Mouse (Mus musculus) G1E (cell line): ENCODE measurements at regions not wholly inside any gene's neighbourhood (a gene's known extent, or its start where the extent isn't known, plus 50 kb on each side); places are given as distances from the start of the nearest gene placed in this dataset.

Source experiments
- ATAC-seq: 2 replicates; pipeline ENCODE4 v1.8.0; 2016; ENCODE audit warnings: mild to moderate bottlenecking; ENCODE audit not compliant: insufficient number of reproducible peaks, poor library complexity, low FRiP score, severe bottlenecking; ENCODE audit errors: extremely low read depth
- DNase-seq: peaks from one replicate; pipeline ENCODE4 v3.0.0; 2012; ENCODE audit warnings: low spot score
- H3K27me3 ChIP-seq: 2 replicates; pipeline ENCODE4 v1.6.1; 2012; ENCODE audit warnings: mild to moderate bottlenecking, low read length, inconsistent platforms; ENCODE audit not compliant: insufficient read depth
- H3K36me3 ChIP-seq: replicated peaks from 2 replicates; pipeline ENCODE3; 2012; ENCODE audit warnings: mild to moderate bottlenecking, inconsistent platforms
- H3K4me1 ChIP-seq: 2 replicates; pipeline ENCODE4 v1.6.1; 2012; ENCODE audit warnings: low read depth, low read length, inconsistent platforms, mixed read lengths; ENCODE audit not compliant: insufficient read depth
- H3K4me3 ChIP-seq: 2 replicates; pipeline ENCODE4 v1.5.1; 2012; ENCODE audit warnings: low read depth, mild to moderate bottlenecking, inconsistent platforms, low read length, moderate library complexity, mixed read lengths
- H3K9me3 ChIP-seq: replicated peaks from 2 replicates; pipeline ENCODE4 v1.6.1; 2012; ENCODE audit warnings: inconsistent platforms
- CTCF ChIP-seq: IDR thresholded peaks from 2 replicates; pipeline ENCODE4 v1.5.1; 2012; ENCODE audit warnings: low read depth, low read length, inconsistent platforms, mixed read lengths
- GATA1 ChIP-seq: IDR thresholded peaks from 2 replicates; pipeline ENCODE4 v1.6.1; 2012; ENCODE audit warnings: borderline replicate concordance, low read length, inconsistent platforms, mixed read lengths
- GATA2 ChIP-seq: IDR thresholded peaks from 2 replicates; pipeline ENCODE4 v1.6.1; 2012; ENCODE audit warnings: low read depth, low read length, inconsistent platforms, borderline replicate concordance
- POLR2AphosphoS5 ChIP-seq: IDR thresholded peaks from 2 replicates; pipeline ENCODE4 v1.6.1; 2012; ENCODE audit warnings: low read depth, low read length, inconsistent platforms; ENCODE audit not compliant: insufficient replicate concordance
- TAL1 ChIP-seq: conservative IDR thresholded peaks from 2 replicates; pipeline ENCODE4 v1.6.1; 2012; ENCODE audit warnings: low read depth, low read length, inconsistent platforms, mixed read lengths

GRCm38 (mm10) chr7:35920884-35921283 is 118.1 kb upstream of the Zfp507 start:
- DNase-seq (no peak), ATAC-seq (no peak)
- no peaks in the 10 kb centered on the region for H3K27me3 ChIP-seq
- H3K4me3 ChIP-seq: no peak overlapping the region
- TF ChIP-seq GATA2: no peak
- H3K4me1 ChIP-seq: no peaks in the 10 kb centered on the region
- H3K36me3 ChIP-seq: no peaks in the 10 kb centered on the region
- H3K9me3 ChIP-seq: peaks cover 68% of the 10 kb centered on the region

- TF ChIP-seq GATA2 (no peak), POLR2AphosphoS5 (no peak), TAL1 (no peak), GATA1 (no peak), CTCF (no peak)
- ATAC-seq: no peak
Observed at GRCm38 (mm10) chr7:35920194-35920609, 117.4 kb upstream of the Zfp507 start.

GRCm38 (mm10) chr7:35910109-35910706 is 107.4 kb upstream of the Zfp507 start:
- H3K27me3 ChIP-seq: no peaks in the 10 kb centered on the region
- no peaks in the 10 kb centered on the region for H3K36me3 ChIP-seq
- no peaks in the 10 kb centered on the region for H3K4me1 ChIP-seq
- H3K9me3 ChIP-seq: peaks cover 28% of the 10 kb centered on the region
- DNase-seq: no peak
- TF ChIP-seq CTCF: no peak
- TF ChIP-seq POLR2AphosphoS5: no peak
- no peak for TF ChIP-seq GATA1
- TF ChIP-seq TAL1: no peak
- TF ChIP-seq GATA2: no peak
- H3K4me3 ChIP-seq: no peak overlapping the region
- ATAC-seq: no peak

More at GRCm38 (mm10) chr7:35920194-35920609, 117.4 kb upstream of the Zfp507 start:
- Histone ChIP-seq H3K36me3 (no peaks in the 10 kb centered on the region), H3K4me1 (no peaks in the 10 kb centered on the region), H3K4me3 (no peak overlapping the region), H3K27me3 (no peaks in the 10 kb centered on the region), H3K9me3 (peaks cover 66% of the 10 kb centered on the region)
- no peak for DNase-seq

- DNase-seq (no peak), ATAC-seq (no peak)
- Histone ChIP-seq H3K9me3 (peaks cover 43% of the 10 kb centered on the region), H3K4me1 (no peaks in the 10 kb centered on the region), H3K4me3 (no peak overlapping the region), H3K36me3 (no peaks in the 10 kb centered on the region), H3K27me3 (no peaks in the 10 kb centered on the region)
- TF ChIP-seq POLR2AphosphoS5 (no peak), CTCF (no peak), GATA1 (no peak)
Observed at GRCm38 (mm10) chr7:35901942-35902381, 99.2 kb upstream of the Zfp507 start.

GRCm38 (mm10) chr7:35898701-35899445 is 96.1 kb upstream of the Zfp507 start:
- DNase-seq (no peak), ATAC-seq (no peak)
- TF ChIP-seq CTCF (no peak), POLR2AphosphoS5 (no peak), GATA2 (no peak), GATA1 (no peak), TAL1 (no peak)
- no peak overlapping the region for H3K4me3 ChIP-seq
- peaks cover 39% of the 10 kb centered on the region for H3K9me3 ChIP-seq
- no peaks in the 10 kb centered on the region for H3K4me1 ChIP-seq
- no peaks in the 10 kb centered on the region for H3K27me3 ChIP-seq
- no peaks in the 10 kb centered on the region for H3K36me3 ChIP-seq

- TF ChIP-seq POLR2AphosphoS5: no peak
- TF ChIP-seq GATA2: no peak
- no peak for TF ChIP-seq CTCF
- TF ChIP-seq GATA1: no peak
- TF ChIP-seq TAL1: no peak
- ATAC-seq (no peak), DNase-seq (no peak)
- Histone ChIP-seq H3K36me3 (no peaks in the 10 kb centered on the region), H3K27me3 (no peaks in the 10 kb centered on the region), H3K9me3 (peaks cover 27% of the 10 kb centered on the region), H3K4me3 (no peak overlapping the region), H3K4me1 (no peaks in the 10 kb centered on the region)
Observed at GRCm38 (mm10) chr7:35893292-35893691, 90.5 kb upstream of the Zfp507 start.

- Histone ChIP-seq H3K27me3 (no peaks in the 10 kb centered on the region), H3K4me3 (no peak overlapping the region), H3K9me3 (peaks cover 23% of the 10 kb centered on the region), H3K4me1 (no peaks in the 10 kb centered on the region), H3K36me3 (no peaks in the 10 kb centered on the region)
- no peak for ATAC-seq
- no peak for DNase-seq
- TF ChIP-seq TAL1 (no peak), GATA2 (no peak), GATA1 (no peak), POLR2AphosphoS5 (no peak), CTCF (no peak)
Observed at GRCm38 (mm10) chr7:35886051-35886450, 83.2 kb upstream of the Zfp507 start.
